ENCODE assay signal across 10 mouse cellular contexts in genomic region chr5:30713691-30714090, GRCm38 (mm10). TPM values are rescaled to one million over a fixed set of nuclear protein-coding genes. Genes with fewer than 3 reads are reported as not detected.
DNase-seq lines count a peak whose midpoint lies in the region; ATAC-seq and TF ChIP-seq lines count a peak whose summit lies in the region.
"Had no signal": no experiment of that assay in that cellular context is flagged by ENCODE, and none has a peak within 500 bp of the region (broad histone marks: within the 10 kb centered on the region; RNA-seq: fewer than 3 reads in every experiment).

No protein-coding gene starts in this region.

- WGBS in heart, embryonic 12.5 days: 20% methylated on average over 11 of the region's 11 CpGs
- 18% methylated on average over 11 of the region's 11 CpGs for WGBS in hindbrain, embryonic 11.5 days
- WGBS in liver, postnatal 0 days (ENCODE audit: insufficient replicate concordance): 24% methylated on average over 11 of the region's 11 CpGs

- H3K4me2 ChIP-seq in heart, embryonic 12.5 days: peak overlapping the region; percentile 84
- H3K4me2 ChIP-seq in hindbrain, embryonic 11.5 days (replicated peaks; ENCODE audit: low read depth, low read length): peak overlapping the region; percentile 81
- H3K4me2 ChIP-seq in liver, postnatal 0 days (ENCODE audit: low read depth, low read length): 0 out of 2 replicates have a peak overlapping the region, but pooled peaks have one; percentile 1

- ATAC-seq in heart, embryonic 12.5 days (ENCODE audit: insufficient number of reproducible peaks, low FRiP score): no peak
- no peak for ATAC-seq in hindbrain, embryonic 11.5 days (ENCODE audit: low FRiP score)
- no peak for ATAC-seq in liver, postnatal 0 days

- intact Hi-C loops in heart, postnatal 36 days (cut with DNase I): no loop called here

- H3K27ac ChIP-seq in heart, embryonic 12.5 days (ENCODE audit: poor library complexity, severe bottlenecking): no peak overlapping the region
- H3K27ac ChIP-seq in ES-E14 (ENCODE audit: insufficient read depth, low read depth, low read length, poor library complexity, severe bottlenecking): no peak overlapping the region
- H3K27ac ChIP-seq in hindbrain, embryonic 11.5 days (ENCODE audit: low read depth, low read length): peak overlapping the region; percentile 94
- H3K27ac ChIP-seq in liver, postnatal 0 days (ENCODE audit: low read depth): no peak overlapping the region

- no peak for DNase-seq in heart, postnatal 36 days
- DNase-seq in ES-E14 (ENCODE audit: low read depth, low spot score): no peak
- DNase-seq in hindbrain, embryonic 11.5 days (ENCODE audit: low spot score): no peak
- no peak for DNase-seq in liver, postnatal 0 days
- DNase-seq in urinary bladder, postnatal 4 days (ENCODE audit: low spot score in 2 of 2): no peak
- no peak for DNase-seq in right cerebral cortex, adult 18-20 months
- DNase-seq in layer of hippocampus, postnatal 36 days: no peak

- no peak for TF ChIP-seq EP300 in liver, postnatal 0 days (IDR thresholded peaks at IDR 0.05; ENCODE audit: low read depth)

- H3K4me3 ChIP-seq in heart, embryonic 12.5 days: peak overlapping the region; percentile 48
- peak overlapping the region; percentile 67 to 88 for H3K4me3 ChIP-seq in ES-E14 (ENCODE audit: insufficient read depth in 1 of 2, low read depth in 1 of 2, low read length in 2 of 2, poor library complexity in 1 of 2, severe bottlenecking in 1 of 2)
- H3K4me3 ChIP-seq in hindbrain, embryonic 11.5 days (ENCODE audit: low read depth, low read length): peak overlapping the region; percentile 83
- no peak overlapping the region for H3K4me3 ChIP-seq in liver, postnatal 0 days (ENCODE audit: low read depth, low read length)
- H3K4me3 ChIP-seq: myocyte had no signal

- peaks cover 23% of the 10 kb centered on the region for H3K4me1 ChIP-seq in heart, embryonic 12.5 days (replicated peaks)
- H3K4me1 ChIP-seq in ES-E14 (ENCODE audit: control insufficient read depth in 2 of 2, insufficient read depth in 2 of 2, low read length in 2 of 2, poor library complexity in 1 of 2): peaks cover 2 to 7% of the 10 kb centered on the region in 2 experiments; a peak in 1 of 4 replicates
- peaks cover 1% of the 10 kb centered on the region; the same call in 1 of the 2 replicates for H3K4me1 ChIP-seq in hindbrain, embryonic 11.5 days (replicated peaks; ENCODE audit: control insufficient read depth, insufficient read depth, low read length)
- peaks cover 20% of the 10 kb centered on the region for H3K4me1 ChIP-seq in liver, postnatal 0 days (ENCODE audit: insufficient read depth)

- H3K27me3 ChIP-seq in heart, embryonic 12.5 days (replicated peaks): peaks cover 60% of the 10 kb centered on the region
- H3K27me3 ChIP-seq in hindbrain, embryonic 11.5 days (ENCODE audit: control insufficient read depth, insufficient read depth, low read length): peaks cover 4% of the 10 kb centered on the region; the same call in 1 of the 2 replicates
- H3K27me3 ChIP-seq in liver, postnatal 0 days (ENCODE audit: insufficient read depth, low read length): peaks cover 64% of the 10 kb centered on the region

- in situ Hi-C loops in ES-E14 (cut with MboI; ENCODE audit: low sequenced_read_pairs in 2 of 2, unreplicated experiment in 2 of 2): no loop called here

- H3K9ac ChIP-seq in heart, embryonic 12.5 days: peak overlapping the region; percentile 52; the same call in 1 of the 2 replicates
- 0 out of 2 replicates have a peak overlapping the region, but pooled peaks have one; percentile 37 for H3K9ac ChIP-seq in ES-E14 (ENCODE audit: insufficient read depth, low read depth, low read length, poor library complexity, severe bottlenecking)
- peak overlapping the region; percentile 94 for H3K9ac ChIP-seq in hindbrain, embryonic 11.5 days (ENCODE audit: low read depth, low read length)
- H3K9ac ChIP-seq in liver, postnatal 0 days (replicated peaks): no peak overlapping the region

- no peak for TF ChIP-seq CTCF in liver, postnatal 0 days (IDR thresholded peaks at IDR 0.05; ENCODE audit: low read depth)

- no peaks in the 10 kb centered on the region for H3K36me3 ChIP-seq in heart, embryonic 12.5 days
- H3K36me3 ChIP-seq in ES-E14 (ENCODE audit: control insufficient read depth, insufficient read depth, low read length, poor library complexity, severe bottlenecking): peaks cover 2% of the 10 kb centered on the region; the same call in 1 of the 2 replicates
- no peaks in the 10 kb centered on the region for H3K36me3 ChIP-seq in hindbrain, embryonic 11.5 days (ENCODE audit: control insufficient read depth, insufficient read depth, low read length)
- H3K36me3 ChIP-seq in liver, postnatal 0 days (replicated peaks; ENCODE audit: insufficient read depth, low read length): no peaks in the 10 kb centered on the region

- no peaks in the 10 kb centered on the region for H3K9me3 ChIP-seq in heart, embryonic 12.5 days (replicated peaks)
- H3K9me3 ChIP-seq in ES-E14 (ENCODE audit: control insufficient read depth, insufficient read depth, low read depth, low read length): no peaks in the 10 kb centered on the region
- no peaks in the 10 kb centered on the region for H3K9me3 ChIP-seq in hindbrain, embryonic 11.5 days (ENCODE audit: control insufficient read depth, low read length)
- H3K9me3 ChIP-seq in liver, postnatal 0 days (ENCODE audit: low read length): no peaks in the 10 kb centered on the region

TF ChIP-seq in ES-E14, 5 proteins besides CTCF, POLR2A, EP300 and RAD21:
- TF ChIP-seq CHD2 (IDR thresholded peaks at IDR 0.05; ENCODE audit: low read depth, low read length) (no peak), ZC3H11A (IDR thresholded peaks at IDR 0.05; ENCODE audit: borderline replicate concordance, low read depth, low read length) (no peak), MAFK (IDR thresholded peaks at IDR 0.05; ENCODE audit: insufficient read depth, low read depth, low read length) (no peak), ZNF384 (IDR thresholded peaks at IDR 0.05; ENCODE audit: low read depth, low read length) (no peak), HCFC1 (IDR thresholded peaks at IDR 0.05; ENCODE audit: borderline replicate concordance, insufficient read depth, low read length) (no peak)

RNA-seq across cellular contexts. Expression of gene Dpysl5, which starts 2.3 kb away (rescaled TPM):
- polyA plus RNA-seq in heart, embryonic 12.5 days (2016; fragmentation: Nextera tagmentation; extraction: Ambion mirVana): 3.6 and 4.4 TPM in 2 replicates
- total RNA-seq in heart, postnatal 36 days (2021): under 1 TPM; 0.69 to 0.79 TPM
- total RNA-seq in ES-E14 (2012; rRNA removed): 5.3 and 12.4 TPM in 2 replicates
- polyA plus RNA-seq in hindbrain, embryonic 11.5 days (2014; fragmentation: Nextera tagmentation; extraction: Ambion mirVana): 86.1 and 90.1 TPM in 2 replicates
- polyA plus RNA-seq in liver, postnatal 0 days (2015; fragmentation: Nextera tagmentation; extraction: Ambion mirVana): 0.05 TPM in 1 of 2 replicates, not detected in the other
- total RNA-seq in layer of hippocampus, postnatal 36 days (2021): 10 to 100 TPM; 35.6 to 40.2 TPM
- total RNA-seq: hematopoietic stem cell, adult 5-6 weeks had no signal

RNA-seq across cellular contexts. Expression of gene Cenpa, which starts 47.1 kb away (rescaled TPM):
- 264 and 282 TPM in 2 replicates for polyA plus RNA-seq in heart, embryonic 12.5 days (2016; fragmentation: Nextera tagmentation; extraction: Ambion mirVana)
- total RNA-seq in heart, postnatal 36 days (2021): 10 to 100 TPM; 49.5 to 55.2 TPM
- 102 and 146 TPM in 2 replicates for total RNA-seq in ES-E14 (2012; rRNA removed)
- polyA plus RNA-seq in hindbrain, embryonic 11.5 days (2014; fragmentation: Nextera tagmentation; extraction: Ambion mirVana): 324 and 338 TPM in 2 replicates
- polyA plus RNA-seq in liver, postnatal 0 days (2015; fragmentation: Nextera tagmentation; extraction: Ambion mirVana): 135 and 145 TPM in 2 replicates
- 1 to 10 TPM; 3.5 to 4.0 TPM for total RNA-seq in layer of hippocampus, postnatal 36 days (2021)

Comparison
In these comparisons a context has a peak if more than half of its experiments do, and no peak if none do; other contexts are left out.
1. H3K4me2 ChIP-seq: peak in every context shown above with its lines; median percentile 84 in heart, embryonic 12.5 days; 81 in hindbrain, embryonic 11.5 days; 1 in liver, postnatal 0 days.
2. RNA of gene Cenpa, which starts 47.1 kb away (total RNA-seq): 102 to 146 TPM in ES-E14 and 49.5 to 55.2 TPM in heart, postnatal 36 days; 3.5 to 4.0 TPM in layer of hippocampus, postnatal 36 days; every median in the first group is over 10 times any median in the second.